Mouse (Mus musculus): Measurements from ENCODE around the gene Pilra. TPM values are rescaled to one million over a fixed set of nuclear protein-coding genes. Genes with fewer than 3 reads are reported as not detected.
"Not testable (repeated sequence)": the region's sequence is repeated elsewhere in the genome, so short reads cannot be mapped to it uniquely, and the experiment has no call there.

The Pilra gene
- 1 to 10 TPM; 2.6 to 4.3 TPM for total RNA-seq (2021)
- long read RNA-seq, experiment 1, partial matches to known transcripts, result 0 of 3 reads
- long read RNA-seq, experiment 1, other reads (novel, unspliced or antisense), result 0 of 3 reads
- long read RNA-seq, experiment 2, partial matches to known transcripts, result 0 of 2 reads
- long read RNA-seq, experiment 2, other reads (novel, unspliced or antisense), result 0 of 2 reads

GRCm38 (mm10) chr5:137835966-137836520 lies at the start of gene Pilra:
Gene Pilra (minus strand): TSS chr5:137836281.
- DNase-seq (ENCODE audit: low spot score in 2 of 2), result not testable (repeated sequence)

DNA sequence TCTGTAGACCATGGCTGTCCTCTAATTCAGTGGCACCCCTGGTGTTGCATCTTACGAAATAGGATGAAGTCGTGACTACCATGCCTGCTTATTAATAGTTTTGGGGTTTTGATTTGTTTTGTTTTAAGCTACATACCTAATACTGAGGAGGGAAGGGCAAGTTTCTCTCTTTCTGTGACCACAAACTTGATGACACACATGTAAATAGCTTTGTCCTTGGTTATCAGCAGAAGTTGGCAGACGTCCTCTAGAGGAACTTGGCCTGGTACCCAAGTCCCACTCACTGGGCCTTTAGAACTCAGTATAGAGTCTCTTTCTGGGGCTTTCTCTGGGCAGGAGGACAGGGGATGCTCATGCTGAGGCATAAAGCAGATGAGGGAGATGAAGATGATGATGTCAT lies 47.3 kb upstream of the Pilra start:
- DNase-seq (ENCODE audit: low spot score in 2 of 2), result no peak

- DNase-seq (ENCODE audit: low spot score in 2 of 2), result no peak
Measured at GRCm38 (mm10) chr5:137882922-137883321, 46.8 kb upstream of the Pilra start.

DNA sequence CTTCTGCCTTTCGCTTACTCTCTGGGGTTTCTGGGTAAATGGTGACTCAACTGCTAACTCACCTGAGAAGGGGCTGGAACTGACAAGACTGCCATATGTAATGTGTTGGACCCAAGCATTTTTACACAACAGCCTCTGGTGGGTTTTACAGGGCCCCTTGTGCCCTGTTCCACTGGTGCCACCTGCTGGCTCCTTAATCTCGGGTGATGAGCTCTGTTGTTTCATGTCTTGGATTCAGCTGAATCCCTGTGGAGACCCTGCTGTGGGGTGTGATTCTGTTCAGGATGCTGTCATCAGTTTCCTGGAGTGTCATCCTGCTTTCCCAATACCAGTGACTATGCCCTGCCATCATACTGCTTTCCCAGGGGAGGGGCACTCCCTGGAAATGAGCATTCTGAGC lies 41.8 kb upstream of the Pilra start:
- peak in 1 of 2 experiments; percentile 45 for DNase-seq (ENCODE audit: low spot score in 2 of 2)

- DNase-seq (ENCODE audit: low spot score in 2 of 2), result no peak
Measured at GRCm38 (mm10) chr5:137875054-137875453, 39.0 kb upstream of the Pilra start.

DNA sequence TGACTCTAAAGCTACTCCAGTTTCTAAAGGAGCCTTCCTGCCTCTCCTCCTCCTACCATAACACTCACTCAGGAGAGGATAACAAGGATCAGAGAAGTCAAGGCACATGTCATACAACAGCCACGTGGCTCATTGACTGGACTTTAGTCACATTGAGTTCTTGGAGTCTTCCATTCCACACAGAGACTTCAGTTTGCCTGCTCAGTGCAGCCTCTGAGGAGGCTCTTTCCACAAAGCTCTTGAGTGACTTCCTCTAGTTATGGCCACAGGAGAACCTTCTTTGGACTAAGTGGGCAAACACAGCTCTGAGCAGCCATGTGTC lies 36.3 kb upstream of the Pilra start:
- DNase-seq (ENCODE audit: low spot score in 2 of 2), result not testable (repeated sequence)

DNA sequence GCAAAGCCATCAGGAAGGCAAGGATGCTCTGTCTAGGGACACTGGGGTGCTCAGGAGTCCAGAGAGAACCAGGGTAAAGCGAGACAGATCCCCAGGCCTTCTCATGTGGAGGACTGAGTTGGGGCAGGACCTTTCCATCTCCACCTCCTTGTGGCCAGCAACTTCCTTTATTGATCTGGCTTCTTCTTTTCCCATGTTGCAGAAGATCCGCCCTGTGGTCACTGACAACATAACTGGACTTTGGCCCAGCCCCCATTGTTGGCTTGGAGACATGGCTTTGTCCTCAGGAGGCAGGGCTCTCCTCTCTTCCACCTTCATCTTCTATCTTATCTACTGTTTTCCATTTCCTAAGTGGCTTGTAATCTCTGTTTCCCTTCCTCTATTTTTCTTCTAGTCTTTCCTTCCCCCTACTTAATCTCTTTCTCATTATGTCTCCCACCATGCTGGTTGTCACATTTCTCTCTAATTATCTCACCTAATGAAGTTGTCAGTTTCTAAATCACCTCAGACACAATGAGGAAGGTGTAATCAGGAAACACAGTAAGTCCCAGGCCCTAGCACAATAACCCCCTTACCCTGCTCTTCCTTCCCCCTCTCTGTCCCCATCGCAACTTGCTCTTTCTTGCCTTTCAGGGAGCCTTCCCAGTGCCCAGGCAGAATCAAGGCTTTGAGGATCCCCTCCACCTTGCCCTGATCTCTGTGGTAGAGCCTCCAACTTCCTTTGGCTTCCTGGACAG lies 35.7 kb upstream of the Pilra start, which contains the start of gene Pilrb2:
Pilrb2 (minus strand) TSS at position 172 of the 737 bp plus-strand sequence.
- not testable (repeated sequence) for DNase-seq (ENCODE audit: low spot score in 2 of 2)

GRCm38 (mm10) chr5:137868600-137868999 lies 32.5 kb upstream of the Pilra start:
- DNase-seq (ENCODE audit: low spot score in 2 of 2), result not testable (repeated sequence)

GRCm38 (mm10) chr5:137864008-137864407 lies 27.9 kb upstream of the Pilra start:
- not testable (repeated sequence) for DNase-seq (ENCODE audit: low spot score in 2 of 2)

DNA sequence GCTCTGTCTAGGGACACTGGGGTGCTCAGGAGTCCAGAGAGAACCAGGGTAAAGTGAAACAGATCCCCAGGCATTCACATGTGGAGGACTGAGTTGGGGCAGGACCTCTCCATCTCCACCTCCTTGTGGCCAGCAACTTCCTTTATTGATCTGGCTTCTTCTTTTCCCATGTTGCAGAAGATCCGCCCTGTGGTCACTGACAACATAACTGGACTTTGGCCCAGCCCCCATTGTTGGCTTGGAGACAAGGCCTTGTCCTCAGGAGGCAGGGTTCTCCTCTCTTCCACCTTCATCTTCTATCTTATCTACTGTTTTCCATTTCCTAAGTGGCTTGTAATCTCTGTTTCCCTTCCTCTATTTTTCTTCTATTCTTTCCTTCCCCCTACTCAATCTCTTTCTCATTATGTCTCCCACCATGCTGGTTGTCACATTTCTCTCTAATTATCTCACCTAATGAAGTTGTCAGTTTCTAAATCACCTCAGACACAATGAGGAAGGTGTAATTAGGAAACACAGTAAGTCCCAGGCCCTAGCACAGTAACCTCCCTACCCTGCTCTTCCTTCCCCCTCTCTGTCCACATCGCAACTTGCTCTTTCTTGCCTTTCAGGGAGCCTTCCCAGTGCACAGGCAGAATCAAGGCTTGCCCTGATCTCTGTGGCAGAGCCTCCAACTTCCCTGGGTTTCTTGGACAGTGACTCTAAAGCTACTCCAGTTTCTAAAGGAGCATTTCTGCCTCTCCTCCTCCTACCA lies 22.1 kb upstream of the Pilra start, which contains the start of gene Pilrb1:
Pilrb1 (minus strand) TSS at position 147 of the 751 bp plus-strand sequence.
- not testable (repeated sequence) for DNase-seq (ENCODE audit: low spot score in 2 of 2)

GRCm38 (mm10) chr5:137856870-137857269 lies 20.8 kb upstream of the Pilra start:
- DNase-seq (ENCODE audit: low spot score in 2 of 2), result not testable (repeated sequence)

- not testable (repeated sequence) for DNase-seq (ENCODE audit: low spot score in 2 of 2)
Measured at GRCm38 (mm10) chr5:137854907-137855306, 18.8 kb upstream of the Pilra start.

GRCm38 (mm10) chr5:137850313-137850712 lies 14.2 kb upstream of the Pilra start:
- DNase-seq (ENCODE audit: low spot score in 2 of 2), result not testable (repeated sequence)

- DNase-seq (ENCODE audit: low spot score in 2 of 2), result not testable (repeated sequence)
Measured at GRCm38 (mm10) chr5:137837110-137837509, 1.0 kb upstream of the Pilra start.

DNA sequence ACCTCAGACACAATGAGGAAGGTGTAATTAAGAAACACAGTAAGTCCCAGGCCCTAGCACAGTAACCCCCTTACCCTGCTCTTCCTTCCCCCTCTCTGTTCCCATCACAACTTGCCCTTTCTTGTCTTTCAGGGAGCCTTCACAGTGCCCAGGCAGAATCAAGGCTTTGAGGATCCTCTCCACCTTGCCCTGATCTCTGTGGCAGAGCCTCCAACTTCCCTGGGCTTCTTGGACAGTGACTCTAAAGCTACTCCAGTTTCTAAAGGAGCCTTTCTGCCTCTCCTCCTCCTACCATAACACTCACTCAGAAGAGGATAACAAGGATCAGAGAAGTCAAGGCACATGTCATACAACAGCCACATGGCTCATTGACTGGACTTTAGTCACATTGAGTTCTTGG lies 530 bp upstream of the Pilra start:
- DNase-seq (ENCODE audit: low spot score in 2 of 2), result no peak

DNA sequence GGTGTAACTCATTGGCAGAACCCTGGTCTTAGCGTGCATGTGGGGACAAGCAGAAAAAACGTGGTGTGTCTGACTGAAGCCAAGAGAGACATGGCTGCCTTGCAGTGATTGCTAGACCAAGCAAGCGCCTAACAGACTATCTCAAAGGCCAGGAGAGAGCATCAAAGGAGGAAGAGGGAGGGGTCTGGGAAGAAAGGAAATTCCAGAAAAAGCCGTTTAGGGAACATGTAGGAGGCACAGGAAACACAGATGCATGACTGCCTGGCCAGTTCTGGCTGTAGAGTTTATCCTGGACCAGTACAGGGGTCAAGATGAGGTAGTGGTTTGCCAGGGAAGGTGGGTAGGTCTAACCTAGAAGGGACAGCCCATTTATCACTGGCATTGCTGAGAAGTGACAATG lies 2.6 kb downstream of the Pilra start:
- DNase-seq (ENCODE audit: low spot score in 2 of 2), result peak in 1 of 2 experiments; percentile 14

DNA sequence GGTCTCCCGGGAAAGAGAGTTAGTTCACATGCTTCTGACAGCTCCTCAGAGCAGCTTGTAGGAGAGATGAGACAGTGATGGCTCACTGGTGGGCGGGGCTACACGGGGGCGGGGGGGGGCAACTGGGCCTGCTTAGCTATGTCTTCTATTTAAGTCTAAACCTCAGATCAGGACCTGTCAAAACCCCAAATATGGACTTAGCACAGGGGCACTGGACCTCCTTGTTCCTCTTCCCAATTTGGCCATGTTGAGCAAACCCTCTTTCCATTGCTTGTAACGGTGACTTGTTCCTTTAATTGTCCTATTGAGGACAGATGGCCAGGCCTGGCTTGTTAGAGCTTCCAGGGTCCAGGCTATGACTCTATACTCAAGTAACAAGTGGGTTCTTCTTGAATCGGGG lies 4.6 kb downstream of the Pilra start:
- DNase-seq (ENCODE audit: low spot score in 2 of 2), result peak in 1 of 2 experiments; percentile 8

GRCm38 (mm10) chr5:137831106-137831505 lies 5.0 kb downstream of the Pilra start:
- peak in 1 of 2 experiments; percentile 16 for DNase-seq (ENCODE audit: low spot score in 2 of 2)

- no peak for DNase-seq (ENCODE audit: low spot score in 2 of 2)
Measured at GRCm38 (mm10) chr5:137830238-137830637, 5.8 kb downstream of the Pilra start.

DNA sequence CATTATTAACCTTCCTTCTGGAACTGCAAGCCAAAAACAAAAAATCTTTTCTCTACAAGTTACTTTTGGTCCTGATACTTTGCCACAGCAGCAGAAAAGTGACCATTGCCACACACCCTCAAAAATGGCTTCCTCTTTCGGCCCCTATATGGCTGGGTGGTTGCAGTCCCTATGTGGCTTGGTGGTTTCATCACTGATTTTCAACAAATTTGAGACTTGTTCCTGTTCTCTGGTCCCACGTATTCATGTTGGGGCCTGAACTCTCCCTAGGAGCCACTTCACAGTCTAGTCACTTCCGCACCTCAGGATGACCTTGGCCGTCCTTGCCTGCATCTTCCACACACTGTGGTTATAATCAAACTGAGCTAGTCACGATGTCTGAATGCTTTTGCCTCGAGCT lies 7.4 kb downstream of the Pilra start:
- DNase-seq (ENCODE audit: low spot score in 2 of 2), result no peak

DNA sequence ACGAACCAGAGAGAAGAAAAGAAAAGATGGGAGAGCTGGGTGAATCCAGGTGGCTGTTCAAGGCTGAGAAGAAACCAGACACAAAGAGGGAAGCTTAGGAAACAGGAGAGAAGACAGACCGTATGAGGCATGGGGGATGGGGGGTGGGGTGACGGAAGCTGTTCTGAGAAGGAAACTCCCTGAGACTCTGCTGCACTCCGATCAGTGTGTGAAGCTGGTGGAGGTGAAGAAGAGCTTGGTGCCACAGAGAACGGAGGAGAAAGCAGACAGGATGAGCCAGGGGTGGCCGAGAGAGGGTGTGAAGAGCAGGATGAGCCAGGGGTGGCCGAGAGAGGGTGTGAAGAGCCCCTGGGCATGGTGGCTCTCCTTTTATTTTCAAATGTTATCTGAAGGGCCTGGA lies 9.7 kb downstream of the Pilra start:
- DNase-seq (ENCODE audit: low spot score in 2 of 2), result peak in 1 of 2 experiments; percentile 9
